ENCODE assay signal across 7 mouse cellular contexts in the genomic region with DNA sequence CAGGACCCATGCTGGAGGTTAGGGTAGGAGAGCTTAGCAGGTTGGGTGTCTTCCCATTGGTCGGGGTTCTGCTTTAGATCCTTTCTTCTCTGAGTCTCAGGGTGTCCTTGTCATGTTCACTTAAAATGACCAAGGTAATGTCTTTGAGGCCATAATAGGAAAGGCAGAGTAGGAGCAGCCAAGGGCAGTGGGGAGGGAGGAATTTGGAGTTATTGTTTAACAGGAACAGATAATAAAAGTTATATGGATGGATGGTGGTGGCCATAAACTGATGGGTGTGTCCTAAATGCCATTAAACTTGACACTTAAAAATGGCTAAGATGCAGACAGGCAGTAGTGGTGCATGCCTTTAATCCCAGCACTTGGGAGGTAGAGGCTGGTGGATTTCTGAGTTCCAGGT.
"Had no signal": no experiment of that assay in that cellular context is flagged by ENCODE, and none has a peak within 500 bp of the region (broad histone marks: within the 10 kb centered on the region; RNA-seq: fewer than 3 reads in every experiment).

No protein-coding gene starts in this region.

- H3K4me2 ChIP-seq: limb, embryonic 13.5 days; midbrain, embryonic 12.5 days; neural tube, embryonic 13.5 days had no signal

- H3K4me3 ChIP-seq: layer of hippocampus, adult 2 months; limb, embryonic 13.5 days; midbrain, embryonic 12.5 days; neural tube, embryonic 13.5 days had no signal

- H3K27ac ChIP-seq: layer of hippocampus, adult 2 months; limb, embryonic 13.5 days; liver, embryonic 14.5 days; midbrain, embryonic 12.5 days; neural tube, embryonic 13.5 days had no signal

- H3K27me3 ChIP-seq: limb, embryonic 13.5 days; midbrain, embryonic 12.5 days; neural tube, embryonic 13.5 days had no signal

- H3K36me3 ChIP-seq: limb, embryonic 13.5 days had no signal

- H3K9me3 ChIP-seq: limb, embryonic 13.5 days; midbrain, embryonic 12.5 days; neural tube, embryonic 13.5 days had no signal

- DNase-seq: right cerebral cortex, postnatal 25 days had no signal

- H3K9ac ChIP-seq: limb, embryonic 13.5 days; liver, embryonic 14.5 days; midbrain, embryonic 12.5 days; neural tube, embryonic 13.5 days had no signal

- H3K4me1 ChIP-seq: limb, embryonic 13.5 days; neural tube, embryonic 13.5 days had no signal

- ATAC-seq: midbrain, embryonic 16.5 days had no signal
